Mouse (Mus musculus) kidney, adult 2 months (tissue): ENCODE results near the gene Bak1. TPM values are rescaled to one million over a fixed set of nuclear protein-coding genes. Genes with fewer than 3 reads are reported as not detected.

Experiments
- DNase-seq: peaks from one replicate; pipeline ENCODE4 v3.0.0; 2021
- H3K27ac ChIP-seq: fragments of 200-500 bp; 2 replicates; pipeline ENCODE4 v1.5.1; 2012; ENCODE audit warnings: low read depth, low read length, control low read depth, inconsistent platforms; ENCODE audit not compliant: insufficient read depth
- H3K27me3 ChIP-seq: fragments of 200-500 bp; replicated peaks from 2 replicates; pipeline ENCODE4 v1.6.1; 2012; ENCODE audit warnings: mild to moderate bottlenecking, moderate library complexity, low read length, inconsistent platforms; ENCODE audit not compliant: control insufficient read depth, insufficient read depth
- H3K36me3 ChIP-seq: fragments of 200-500 bp; 2 replicates; pipeline ENCODE4 v1.6.1; 2012; ENCODE audit warnings: mild to moderate bottlenecking, moderate library complexity, low read length, inconsistent platforms; ENCODE audit not compliant: control insufficient read depth, insufficient read depth
- H3K4me1 ChIP-seq: fragments of 200-500 bp; 2 replicates; pipeline ENCODE4 v1.6.1; 2011; ENCODE audit warnings: low read length; ENCODE audit not compliant: control insufficient read depth, insufficient read depth
- H3K4me3 ChIP-seq: fragments of 200-500 bp; 2 replicates; pipeline ENCODE4 v1.5.1; 2011; ENCODE audit warnings: mild to moderate bottlenecking, low read depth, low read length, control low read depth; ENCODE audit not compliant: insufficient read depth
- CTCF ChIP-seq: fragments of 200-500 bp; conservative IDR thresholded peaks from 2 replicates; pipeline ENCODE4 v1.5.1; 2011; ENCODE audit warnings: low read depth, mild to moderate bottlenecking, control low read depth, low read length, moderate library complexity, mixed read lengths; ENCODE audit not compliant: insufficient read depth, insufficient read length
- POLR2A ChIP-seq: fragments of 200-500 bp; IDR thresholded peaks from one replicate; pipeline ENCODE4 v1.6.1; 2011; ENCODE audit warnings: low read depth, low read length, control low read depth
- WGBS: fragments of 180-500 bp; shearing (Covaris S2); methylation state at CpG from one replicate; pipeline ENCODE4 v1.1.7; 2018; 5-methylcytosine and 5-hydroxymethylcytosine counted together
- polyA plus RNA-seq: library from polyadenylated mRNA; depleted of rRNA; stranded (reverse); fragments of >200 nt; gene quantifications from 2 replicates; pipeline ENCODE4 v1.2.3, GENCODE M21; 2012

Bak1 gene
- polyA plus RNA-seq, 1 experiment: 39.4 TPM

DNA sequence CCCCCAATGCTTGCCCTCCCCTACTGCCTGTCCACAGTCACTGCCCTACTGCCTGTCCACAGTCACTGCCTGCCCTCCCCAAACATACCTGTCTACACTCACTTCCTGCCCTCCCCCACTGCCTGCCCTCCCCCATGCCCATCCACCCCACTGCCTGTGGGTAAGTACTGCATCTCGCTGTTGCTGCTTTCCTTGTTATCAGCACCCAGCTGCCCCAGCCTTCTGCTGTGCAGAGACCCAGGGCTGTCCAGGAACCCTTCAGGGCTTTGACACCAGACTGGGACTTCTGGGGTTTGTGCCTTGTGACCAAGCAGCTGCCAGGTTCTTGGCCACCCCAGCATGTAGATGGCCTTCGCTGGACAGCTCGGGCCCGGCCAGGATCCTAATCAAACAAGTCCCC, 5.5 kb downstream of the Bak1 start:
- Histone ChIP-seq H3K4me1 (no peaks in the 10 kb centered on the region), H3K4me3 (no peak overlapping the region), H3K27ac (no peak overlapping the region), H3K27me3 (no peaks in the 10 kb centered on the region), H3K36me3 (no peaks in the 10 kb centered on the region; the same call in 1 of the 2 replicates)
- TF ChIP-seq CTCF (no peak), POLR2A (no peak)
- WGBS: 87% methylated on average over 4 of the region's 4 CpGs
- no peak for DNase-seq

DNA sequence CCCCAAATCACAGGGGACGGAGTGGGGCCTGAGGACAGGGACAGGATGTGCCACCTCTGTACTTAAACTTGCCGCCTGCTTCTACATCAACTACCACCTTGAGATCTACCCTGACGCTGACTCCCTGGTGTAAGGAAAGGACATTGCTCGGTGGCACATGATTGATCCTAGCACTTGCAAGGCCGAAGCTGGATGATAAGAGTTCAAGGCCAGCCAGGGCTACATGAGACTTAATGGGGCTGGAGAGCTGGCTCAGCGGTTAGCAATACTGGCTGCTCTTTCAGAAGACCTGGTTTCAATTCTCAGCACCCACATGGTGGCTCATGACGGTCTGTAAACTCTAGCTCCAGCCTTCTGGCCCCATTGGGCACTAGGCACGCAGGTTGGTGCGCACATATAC, 7.1 kb downstream of the Bak1 start:
- no peak for DNase-seq

DNA sequence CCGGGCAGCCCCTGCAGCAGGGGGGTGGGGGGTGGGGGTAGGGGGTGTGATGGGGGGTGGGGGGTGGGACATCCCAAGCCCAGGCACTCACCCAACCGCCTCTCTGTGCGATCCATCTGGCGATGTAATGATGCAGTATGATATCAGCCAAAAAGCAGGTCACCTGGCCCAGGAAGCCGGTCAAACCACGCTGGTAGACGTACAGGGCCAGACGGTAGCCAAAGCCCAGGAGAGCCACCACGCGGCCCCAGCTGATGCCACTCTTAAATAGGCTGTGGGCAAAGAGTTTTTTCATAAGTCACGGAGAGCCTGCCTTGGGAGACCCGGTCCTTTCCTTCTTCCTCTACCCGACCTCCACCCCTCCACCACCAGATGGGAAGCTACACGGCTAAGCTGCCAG, 7.7 kb downstream of the Bak1 start:
- TF ChIP-seq POLR2A (no peak), CTCF (no peak)
- no peak for DNase-seq
- H3K4me3 ChIP-seq: no peak overlapping the region
- 87% methylated on average over 14 of the region's 14 CpGs for WGBS
- no peaks in the 10 kb centered on the region; the same call in 1 of the 2 replicates for H3K36me3 ChIP-seq
- H3K27me3 ChIP-seq: no peaks in the 10 kb centered on the region
- no peaks in the 10 kb centered on the region for H3K4me1 ChIP-seq
- no peak overlapping the region for H3K27ac ChIP-seq

More for the DNA sequence above, 7.1 kb downstream of the Bak1 start:
- H3K27me3 ChIP-seq: no peaks in the 10 kb centered on the region
- 96% methylated on average over 9 of the region's 9 CpGs for WGBS
- H3K36me3 ChIP-seq: no peaks in the 10 kb centered on the region; the same call in 1 of the 2 replicates
- TF ChIP-seq CTCF (no peak), POLR2A (no peak)
- H3K27ac ChIP-seq: no peak overlapping the region
- H3K4me3 ChIP-seq: no peak overlapping the region
- no peaks in the 10 kb centered on the region for H3K4me1 ChIP-seq

GRCm38 (mm10) chr17:27018555-27019196, 10.1 kb downstream of the Bak1 start:
- TF ChIP-seq CTCF (no peak), POLR2A (no peak)
- H3K4me1 ChIP-seq: no peaks in the 10 kb centered on the region
- no peaks in the 10 kb centered on the region for H3K27me3 ChIP-seq
- peak overlapping the region; percentile 58 for H3K4me3 ChIP-seq
- H3K36me3 ChIP-seq: no peaks in the 10 kb centered on the region; the same call in 1 of the 2 replicates
- 35% methylated on average over 12 of the region's 12 CpGs for WGBS
- no peak for DNase-seq
- no peak overlapping the region for H3K27ac ChIP-seq

DNA sequence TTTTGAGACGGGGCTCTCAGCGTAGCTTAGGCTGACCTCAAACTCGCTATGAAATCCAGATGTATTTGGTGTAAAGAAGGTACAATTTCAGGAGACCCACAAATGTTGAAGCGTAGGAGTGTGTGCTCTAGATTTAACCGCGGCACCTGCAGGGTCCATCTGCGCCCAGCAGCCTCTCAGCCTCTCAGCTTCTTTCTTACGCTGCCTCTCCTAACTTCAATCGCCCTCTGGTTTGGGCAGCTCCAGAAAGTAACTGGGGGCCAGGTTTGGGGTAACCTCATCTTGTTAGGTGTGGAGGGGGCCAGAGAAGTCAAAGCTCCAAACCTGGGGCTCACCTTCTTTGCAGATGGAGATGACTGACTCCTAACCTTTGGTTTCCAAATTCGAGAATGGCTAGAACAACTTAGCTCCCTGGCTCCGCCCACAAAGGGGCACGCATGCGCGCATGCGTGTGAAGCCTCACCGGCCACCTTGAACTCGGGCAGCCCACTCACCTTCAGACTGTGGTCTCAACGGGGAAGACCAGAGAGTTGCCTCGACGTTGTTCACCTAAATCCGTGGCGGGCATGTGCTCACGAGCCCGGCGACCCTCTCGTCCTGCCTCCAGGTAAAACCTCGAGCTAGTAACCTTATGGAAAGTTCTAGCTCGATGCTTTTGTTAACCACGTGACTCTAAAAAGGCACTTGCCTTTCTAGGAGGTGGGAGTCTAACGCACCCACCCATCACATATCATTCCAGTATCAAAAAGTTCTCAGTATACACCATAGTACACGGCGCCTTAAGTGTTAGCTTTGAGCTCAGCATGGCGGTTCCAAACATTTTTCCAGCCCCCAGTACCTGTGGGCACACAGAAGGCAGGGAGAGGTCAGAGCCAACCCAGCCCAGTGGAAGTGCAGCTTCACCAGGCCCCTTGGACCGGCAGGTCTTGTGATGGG, 11.0 kb downstream of the Bak1 start:
- Histone ChIP-seq H3K27me3 (no peaks in the 10 kb centered on the region), H3K36me3 (no peaks in the 10 kb centered on the region; the same call in 1 of the 2 replicates), H3K4me3 (peak overlapping the region; percentile 58), H3K4me1 (no peaks in the 10 kb centered on the region), H3K27ac (peak overlapping the region; percentile 65)
- 8% methylated on average over 34 of the region's 34 CpGs for WGBS
- TF ChIP-seq POLR2A (no peak), CTCF (no peak)
- DNase-seq: peak; percentile 93

DNA sequence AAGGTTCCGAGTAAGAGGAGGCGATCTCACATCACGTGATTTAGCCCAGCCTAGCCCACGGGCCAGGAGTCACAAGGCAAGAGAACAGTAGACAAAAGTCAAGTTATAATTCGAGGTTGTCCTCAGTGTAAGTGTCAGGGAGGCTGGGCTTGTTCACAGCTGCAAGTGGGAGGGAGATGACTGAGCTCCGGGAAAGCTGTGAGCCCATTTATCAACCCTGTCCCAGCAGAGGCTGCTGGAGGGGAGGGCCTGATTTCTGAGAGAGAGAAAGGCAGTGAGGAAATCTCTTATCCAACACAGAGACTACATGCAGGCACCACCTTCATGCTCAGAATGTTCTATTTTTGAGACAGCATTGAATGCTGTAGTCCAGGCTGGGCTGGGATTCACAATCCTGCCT, 15.9 kb downstream of the Bak1 start:
- no peaks in the 10 kb centered on the region for H3K36me3 ChIP-seq
- no peak overlapping the region for H3K27ac ChIP-seq
- TF ChIP-seq POLR2A (no peak), CTCF (no peak)
- H3K4me3 ChIP-seq: no peak overlapping the region
- no peaks in the 10 kb centered on the region for H3K27me3 ChIP-seq
- H3K4me1 ChIP-seq: no peaks in the 10 kb centered on the region
- no peak for DNase-seq
- WGBS: 25% methylated on average over 6 of the region's 6 CpGs
